Mouse (Mus musculus) ES-E14 (cell line): ENCODE results near the gene Foxp1.

Experiments used
- ZC3H11A ChIP-seq: IDR thresholded peaks from 2 replicates; pipeline ENCODE4 v1.6.1; 2012; ENCODE audit warnings: low read depth, mild to moderate bottlenecking, inconsistent platforms, low read length, borderline replicate concordance
- ZNF384 ChIP-seq: IDR thresholded peaks from 2 replicates; pipeline ENCODE4 v1.6.1; 2012; ENCODE audit warnings: low read depth, low read length, inconsistent platforms

GRCm38 (mm10) chr6:99289220-99289619, 233.3 kb downstream of the Foxp1 start:
- TF ChIP-seq ZNF384: no peak
- no peak for TF ChIP-seq ZC3H11A
